Mouse (Mus musculus): ENCODE results near the gene Slc22a12.

Gene Slc22a12

DNA sequence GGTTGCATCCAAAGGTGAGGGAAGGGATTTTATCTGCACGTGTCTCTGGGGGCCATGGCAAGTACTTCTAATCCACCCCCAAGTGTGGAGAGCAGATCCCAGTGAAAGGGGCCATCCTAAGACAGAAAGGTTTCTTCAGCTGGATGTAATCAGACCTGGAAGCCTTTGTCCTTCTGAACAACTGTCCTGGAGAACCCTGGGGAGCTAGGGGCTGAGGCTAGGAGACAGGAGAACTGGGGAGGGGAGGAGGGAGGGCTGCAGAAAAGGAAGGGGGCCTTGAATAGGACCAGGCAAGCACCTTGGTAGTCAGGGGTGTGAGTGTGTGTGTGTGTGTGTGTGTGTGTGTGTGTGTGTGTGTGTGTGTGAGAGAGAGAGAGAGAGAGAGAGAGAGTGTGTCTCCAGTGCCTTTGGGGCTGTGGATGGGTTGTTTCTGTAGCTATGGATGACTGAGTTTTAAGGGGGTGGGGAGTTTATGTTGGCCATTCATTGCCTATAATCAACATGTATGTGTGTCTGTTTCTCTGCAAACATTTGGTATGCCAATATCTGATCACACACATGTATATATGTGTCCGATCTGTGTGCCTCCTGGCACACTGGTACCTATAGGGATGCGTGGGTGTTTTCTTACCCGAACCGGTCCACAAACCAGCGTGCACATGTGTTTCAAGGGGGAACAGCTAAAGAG is 46.2 kb downstream of the Slc22a12 start:
- no peak for TF ChIP-seq GATA4 (IDR thresholded peaks at IDR 0.05; ENCODE audit: insufficient replicate concordance, low read length)

GRCm38 (mm10) chr19:6495714-6496113 is 47.1 kb downstream of the Slc22a12 start:
- TF ChIP-seq GATA4 (IDR thresholded peaks at IDR 0.05; ENCODE audit: insufficient replicate concordance, low read length) = no peak

GRCm38 (mm10) chr19:6494504-6495170 is 48.2 kb downstream of the Slc22a12 start:
- no peak for TF ChIP-seq GATA4 (IDR thresholded peaks at IDR 0.05; ENCODE audit: insufficient replicate concordance, low read length)

DNA sequence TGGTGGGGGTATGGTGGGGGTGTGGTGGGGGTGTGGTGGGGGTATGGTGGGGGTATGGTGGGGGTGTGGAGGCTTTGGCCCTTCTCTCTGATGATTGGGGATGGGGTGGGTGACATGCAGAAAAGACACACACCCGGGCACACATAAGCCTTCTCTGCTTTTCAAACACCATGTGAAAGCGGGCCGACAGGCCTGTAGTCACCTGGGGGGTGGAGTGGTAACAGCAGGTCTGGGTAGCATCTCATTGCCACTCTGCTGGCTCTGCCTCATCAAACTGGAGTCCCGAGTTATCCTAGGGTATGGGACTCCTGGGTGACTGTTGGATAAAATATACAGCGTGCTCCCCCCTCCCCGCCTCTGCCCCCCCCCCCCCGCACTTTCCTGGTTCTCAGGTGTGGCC is 48.8 kb downstream of the Slc22a12 start:
- TF ChIP-seq GATA4 (IDR thresholded peaks at IDR 0.05; ENCODE audit: insufficient replicate concordance, low read length) = no peak

DNA sequence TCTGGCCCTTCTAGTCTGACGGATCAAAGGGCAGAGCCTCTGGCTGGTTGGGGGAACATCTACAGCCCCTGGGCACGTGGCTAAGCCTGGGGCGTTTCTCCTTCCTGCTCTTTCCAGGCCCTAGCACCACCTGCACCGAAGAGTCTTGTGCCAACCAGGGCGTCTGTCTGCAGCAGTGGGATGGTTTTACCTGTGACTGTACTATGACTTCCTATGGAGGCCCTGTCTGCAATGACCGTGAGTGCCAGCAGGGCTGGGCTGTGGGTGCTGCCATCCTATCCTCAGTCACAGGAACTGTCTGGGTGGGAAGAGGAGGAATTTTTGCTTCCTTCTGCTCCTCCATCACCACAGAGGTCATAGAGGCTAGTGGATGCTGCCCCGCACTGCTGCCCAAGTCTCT is 49.6 kb downstream of the Slc22a12 start:
- no peak for TF ChIP-seq GATA4 (IDR thresholded peaks at IDR 0.05; ENCODE audit: insufficient replicate concordance, low read length)

- TF ChIP-seq GATA4 (IDR thresholded peaks at IDR 0.05; ENCODE audit: insufficient replicate concordance, low read length) = no peak
Measured at GRCm38 (mm10) chr19:6492124-6492523, 50.7 kb downstream of the Slc22a12 start.

GRCm38 (mm10) chr19:6491538-6491937 is 51.3 kb downstream of the Slc22a12 start:
- no peak for TF ChIP-seq GATA4 (IDR thresholded peaks at IDR 0.05; ENCODE audit: insufficient replicate concordance, low read length)

DNA sequence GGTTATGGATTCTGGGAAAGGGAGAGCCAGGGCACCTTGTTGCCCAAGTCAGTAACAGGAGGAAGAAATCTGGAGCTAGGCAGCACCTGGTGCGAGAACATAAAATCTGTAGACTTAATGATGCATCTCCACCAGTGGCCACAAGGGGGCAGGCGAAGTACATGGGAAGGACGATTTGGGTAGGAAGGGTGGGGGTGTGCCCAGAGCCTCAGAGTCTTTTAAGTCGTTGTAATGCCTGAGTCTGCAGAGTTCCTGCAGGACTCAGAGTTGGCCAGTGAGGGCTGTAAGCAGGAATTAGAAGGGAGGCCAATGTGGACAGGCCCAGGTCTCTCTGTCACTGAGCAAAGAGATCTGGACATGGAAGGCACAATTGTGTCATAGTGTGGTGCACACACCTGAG is 53.8 kb downstream of the Slc22a12 start:
- no peak for TF ChIP-seq GATA4 (IDR thresholded peaks at IDR 0.05; ENCODE audit: insufficient replicate concordance, low read length)

Data from liver, adult (tissue).